In genomic region chrX:58155371-58156124, GRCm38 (mm10) we compare ENCODE assay signal across 10 mouse cellular contexts.
A peak's percentile ranks its signal among the peaks of the same experiment; 100 is the strongest.
DNase-seq lines count a peak whose midpoint lies in the region; ATAC-seq and TF ChIP-seq lines count a peak whose summit lies in the region.
"Had no signal": no experiment of that assay in that cellular context is flagged by ENCODE, and none has a peak within 500 bp of the region (broad histone marks: within the 10 kb centered on the region; RNA-seq: fewer than 3 reads in every experiment).

No protein-coding gene starts in this region.

- WGBS in forebrain, postnatal 0 days: 27% methylated on average over 20 of the region's 20 CpGs
- WGBS in midbrain, embryonic 12.5 days: 25% methylated on average over 20 of the region's 20 CpGs

- peak overlapping the region; percentile 37 for H3K4me2 ChIP-seq in forebrain, postnatal 0 days (ENCODE audit: low read depth)
- H3K4me2 ChIP-seq in midbrain, embryonic 12.5 days (replicated peaks): peak overlapping the region; percentile 38
- H3K4me2 ChIP-seq: liver, embryonic 13.5 days had no signal

- H3K27me3 ChIP-seq in forebrain, postnatal 0 days (ENCODE audit: insufficient read depth, low read length): no peaks in the 10 kb centered on the region
- no peaks in the 10 kb centered on the region for H3K27me3 ChIP-seq in midbrain, embryonic 12.5 days
- H3K27me3 ChIP-seq: liver, embryonic 13.5 days had no signal

- peak; percentile 74; the same call in 1 of the 2 replicates for ATAC-seq in forebrain, postnatal 0 days
- peak; percentile 79 for ATAC-seq in midbrain, embryonic 12.5 days (ENCODE audit: low FRiP score, low read depth)

- TF ChIP-seq CTCF in forebrain, postnatal 0 days (IDR thresholded peaks at IDR 0.05; ENCODE audit: low read depth): no peak
- TF ChIP-seq CTCF in gastrocnemius, adult 2 months (IDR thresholded peaks at IDR 0.05): no peak

- intact Hi-C loops in gastrocnemius, adult 2 months (cut with DNase I): no loop called here

- H3K9me3 ChIP-seq in forebrain, postnatal 0 days (ENCODE audit: low read length): no peaks in the 10 kb centered on the region
- no peaks in the 10 kb centered on the region for H3K9me3 ChIP-seq in midbrain, embryonic 12.5 days
- H3K9me3 ChIP-seq: liver, embryonic 13.5 days had no signal

- H3K36me3 ChIP-seq in forebrain, postnatal 0 days (ENCODE audit: insufficient read depth): no peaks in the 10 kb centered on the region
- no peaks in the 10 kb centered on the region for H3K36me3 ChIP-seq in midbrain, embryonic 12.5 days
- H3K36me3 ChIP-seq: liver, embryonic 13.5 days had no signal

- no peak overlapping the region for H3K27ac ChIP-seq in forebrain, postnatal 0 days (ENCODE audit: low read depth, low read length)
- H3K27ac ChIP-seq in midbrain, embryonic 12.5 days (replicated peaks): peak overlapping the region; percentile 66
- H3K27ac ChIP-seq in gastrocnemius, adult 2 months: no peak overlapping the region
- H3K27ac ChIP-seq: liver, embryonic 13.5 days had no signal

- H3K4me3 ChIP-seq in forebrain, postnatal 0 days (ENCODE audit: low read depth, low read length): peak overlapping the region; percentile 1; the same call in 1 of the 2 replicates
- H3K4me3 ChIP-seq in midbrain, embryonic 12.5 days: peak overlapping the region; percentile 9; the same call in 1 of the 2 replicates
- no peak overlapping the region for H3K4me3 ChIP-seq in gastrocnemius, adult 2 months
- H3K4me3 ChIP-seq: liver, embryonic 13.5 days had no signal

- peak; percentile 12 to 20 for DNase-seq in cerebellum, postnatal 14 days
- no peak for DNase-seq in cerebellum, adult 11-12 months
- peak; percentile 19 for DNase-seq in Muller cell, postnatal 12 days (ENCODE audit: inconsistent ontology term)
- peak; percentile 31 for DNase-seq in forebrain, postnatal 0 days
- DNase-seq in ovary, postnatal 14 days (ENCODE audit: low spot score): no peak
- no peak for DNase-seq in gastrocnemius, adult 2 months
- DNase-seq in adrenal gland, adult 8-10 months: no peak
- DNase-seq: gastrocnemius, postnatal 10 days; liver, embryonic 13.5 days had no signal

- H3K4me1 ChIP-seq in forebrain, postnatal 0 days (ENCODE audit: insufficient read depth): no peaks in the 10 kb centered on the region
- peaks cover 5% of the 10 kb centered on the region; the same call in 1 of the 2 replicates for H3K4me1 ChIP-seq in midbrain, embryonic 12.5 days
- H3K4me1 ChIP-seq: liver, embryonic 13.5 days had no signal

- H3K9ac ChIP-seq in forebrain, postnatal 0 days: no peak overlapping the region
- H3K9ac ChIP-seq in midbrain, embryonic 12.5 days (replicated peaks): 0 out of 2 replicates have a peak overlapping the region, but pooled peaks have one; percentile 11
- H3K9ac ChIP-seq: liver, embryonic 13.5 days had no signal

Comparison
In these comparisons a context has a peak if more than half of its experiments do, and no peak if none do; other contexts are left out.
1. DNase-seq: peak in cerebellum, postnatal 14 days (2 of 2), Muller cell, postnatal 12 days (single experiment) and forebrain, postnatal 0 days (single experiment); none in cerebellum, adult 11-12 months (single experiment), ovary, postnatal 14 days (single experiment), gastrocnemius, adult 2 months (single experiment) and adrenal gland, adult 8-10 months (single experiment).